Mouse (Mus musculus): ENCODE measurements at regions not wholly inside any gene's neighbourhood (a gene's known extent, or its start where the extent isn't known, plus 50 kb on each side); places are given as distances from the start of the nearest gene placed in this dataset.

GRCm38 (mm10) chr11:110716369-110716768 is 251.5 kb upstream of the Kcnj16 start:
- no peak for DNase-seq

- DNase-seq, result no peak
These were observed 245.1 kb upstream of the Kcnj16 start for GRCm38 (mm10) chr11:110722701-110723100.

DNA sequence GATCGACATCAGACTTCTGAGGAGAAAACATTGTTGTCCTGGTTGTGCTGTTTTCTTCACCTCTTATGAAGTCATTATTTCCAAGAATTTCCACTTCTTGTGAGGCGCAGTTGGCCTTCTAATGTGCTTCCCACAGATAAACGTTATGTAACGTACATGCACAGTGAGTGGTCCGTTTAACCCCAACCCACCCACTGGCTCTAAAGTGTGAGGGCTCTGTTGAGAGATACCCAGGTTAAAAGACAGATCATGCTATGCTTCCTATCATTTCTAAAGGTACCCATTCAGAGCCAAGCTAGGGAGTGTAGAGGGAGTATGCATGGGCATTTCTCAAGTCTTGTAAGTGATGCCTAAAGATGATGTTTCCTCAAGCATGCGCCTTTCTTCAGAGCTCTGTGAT is 243.9 kb upstream of the Kcnj16 start:
- DNase-seq, result no peak

DNA sequence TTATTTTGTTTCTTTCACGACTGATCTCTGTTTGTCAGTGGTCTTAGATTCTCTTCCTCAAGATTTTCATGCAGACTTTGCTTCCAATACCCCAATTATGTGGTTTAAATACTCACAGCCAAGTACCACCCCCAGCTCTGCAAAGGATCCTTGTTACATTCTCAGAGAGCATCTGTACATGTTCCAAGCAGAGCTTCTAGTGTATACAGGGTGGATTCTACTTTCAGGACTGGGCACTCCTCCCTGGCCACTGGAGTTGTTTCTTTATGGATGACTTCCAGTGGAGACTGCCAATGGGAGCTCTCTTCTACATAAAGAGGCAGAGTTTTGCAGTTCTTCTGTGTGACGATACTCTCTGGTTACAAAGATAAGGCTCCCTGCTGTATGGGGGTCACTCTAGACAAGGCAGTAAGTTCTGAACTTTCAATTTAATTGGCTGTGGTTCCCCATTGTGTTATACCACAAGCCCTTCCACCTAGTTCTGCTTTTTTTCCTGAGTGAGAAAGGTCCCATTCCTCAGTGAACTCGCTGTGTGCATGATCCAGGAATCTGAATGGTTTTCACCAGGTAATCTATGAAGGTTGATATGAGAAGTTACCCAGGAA is 240.4 kb upstream of the Kcnj16 start:
- DNase-seq, result no peak

GRCm38 (mm10) chr11:110731510-110731909 is 236.3 kb upstream of the Kcnj16 start:
- DNase-seq, result no peak

DNA sequence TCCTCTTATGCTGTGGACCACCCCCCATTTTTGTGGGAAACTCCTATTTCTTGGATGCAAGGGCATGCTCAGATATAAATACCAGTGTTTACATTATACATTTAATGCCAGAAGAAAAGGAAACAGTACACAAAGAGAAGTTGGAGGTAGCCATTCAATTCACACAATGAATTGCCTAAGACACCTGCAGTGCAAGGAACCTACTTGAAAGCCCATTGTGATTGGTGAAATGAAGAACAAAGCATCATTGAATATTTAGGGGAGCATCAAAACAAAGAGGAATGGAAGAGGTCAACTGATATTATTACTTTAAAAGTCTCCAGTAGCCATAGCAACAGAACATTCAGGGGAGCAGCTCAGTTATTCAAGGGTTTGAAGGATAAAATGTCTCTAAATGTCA is 193.7 kb upstream of the Kcnj16 start:
- no peak for DNase-seq

GRCm38 (mm10) chr11:110781492-110782276 is 186.1 kb upstream of the Kcnj16 start:
- no peak for DNase-seq

GRCm38 (mm10) chr11:110789537-110789936 is 178.3 kb upstream of the Kcnj16 start:
- DNase-seq, result peak; percentile 40

GRCm38 (mm10) chr11:110799887-110800578 is 167.8 kb upstream of the Kcnj16 start:
- DNase-seq, result no peak

GRCm38 (mm10) chr11:110802013-110802412 is 165.8 kb upstream of the Kcnj16 start:
- DNase-seq, result no peak

DNA sequence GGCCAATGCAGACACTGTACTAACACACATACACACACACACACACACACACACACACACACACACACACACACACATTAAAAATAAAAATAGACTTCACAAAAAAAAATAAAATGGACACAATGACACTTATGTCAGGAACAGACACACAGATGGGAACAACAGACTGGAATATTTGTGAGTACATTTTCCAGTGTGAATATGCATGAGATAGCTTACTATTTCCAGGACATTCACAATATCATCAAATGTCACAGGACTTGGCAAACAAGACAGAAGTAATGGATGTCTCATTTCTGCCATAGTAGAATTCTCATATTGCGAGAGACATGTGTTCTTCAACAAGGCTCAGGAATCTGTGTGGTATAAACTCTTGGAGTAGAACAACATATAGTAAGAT is 163.8 kb upstream of the Kcnj16 start:
- no peak for DNase-seq

DNA sequence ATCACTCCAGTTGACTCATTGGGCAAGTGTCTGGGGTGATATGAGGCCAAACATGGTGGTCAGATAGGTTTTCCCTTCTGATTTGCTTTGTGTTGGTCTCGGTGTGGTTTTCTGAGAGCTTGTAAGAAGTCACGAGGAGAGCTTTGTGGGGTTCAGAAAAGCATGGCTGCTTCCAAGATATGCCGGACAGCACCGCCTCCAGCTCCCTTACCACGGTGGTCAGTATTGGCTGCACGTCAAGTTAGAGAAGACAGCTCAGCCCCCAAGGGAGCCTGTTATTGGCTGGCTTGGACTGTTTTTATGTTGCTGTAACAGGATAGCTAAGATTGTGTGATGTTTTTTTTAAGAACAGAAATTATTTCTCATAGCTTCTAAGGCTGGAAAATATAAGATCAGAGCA is 154.7 kb upstream of the Kcnj16 start:
- no peak for DNase-seq

DNA sequence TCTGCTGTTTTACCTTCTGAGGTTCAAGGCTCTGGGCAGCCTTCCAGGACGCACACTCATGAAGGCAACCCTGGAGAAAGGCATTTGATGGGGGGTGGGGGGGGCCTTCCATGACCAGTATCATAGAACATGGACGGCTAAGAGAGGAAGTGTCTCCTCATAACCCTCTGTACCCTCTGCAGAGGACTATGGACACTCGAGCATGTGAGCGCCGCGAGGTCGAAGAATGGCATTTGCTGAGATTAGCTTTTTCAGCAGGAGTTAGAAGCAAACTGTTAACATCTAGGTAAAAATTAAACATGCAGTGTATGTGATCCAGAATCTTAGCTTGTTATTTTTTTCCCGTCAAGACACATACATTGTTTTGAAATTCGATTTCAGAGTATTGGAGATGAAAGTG is 153.1 kb upstream of the Kcnj16 start:
- DNase-seq, result no peak

GRCm38 (mm10) chr11:110815206-110815605 is 152.6 kb upstream of the Kcnj16 start:
- peak; percentile 3 for DNase-seq

GRCm38 (mm10) chr11:110828584-110828983 is 139.2 kb upstream of the Kcnj16 start:
- no peak for DNase-seq

- no peak for DNase-seq
These were observed 131.1 kb upstream of the Kcnj16 start for GRCm38 (mm10) chr11:110836688-110837087.

DNA sequence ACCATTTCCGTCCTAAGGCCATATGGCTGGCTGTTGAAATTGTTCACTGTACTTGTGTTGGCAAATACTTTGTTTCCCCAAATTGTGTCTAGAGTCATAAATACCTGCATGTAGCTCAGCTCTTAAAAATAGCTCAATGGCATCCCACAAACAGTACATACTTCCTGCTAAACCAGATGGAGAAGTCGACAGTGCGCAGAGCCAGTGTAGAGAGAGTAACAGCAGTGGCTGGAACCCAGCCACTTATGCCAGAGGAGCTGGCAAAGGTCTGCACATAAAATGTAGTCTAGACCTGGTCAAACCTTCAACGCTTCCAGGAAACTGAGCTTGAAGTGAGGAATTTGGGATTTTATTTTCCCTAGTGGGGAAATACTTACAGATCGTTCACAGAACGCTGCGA is 128.5 kb upstream of the Kcnj16 start:
- DNase-seq, result no peak

- DNase-seq, result no peak
These were observed 99.5 kb upstream of the Kcnj16 start for GRCm38 (mm10) chr11:110868319-110868718.

DNA sequence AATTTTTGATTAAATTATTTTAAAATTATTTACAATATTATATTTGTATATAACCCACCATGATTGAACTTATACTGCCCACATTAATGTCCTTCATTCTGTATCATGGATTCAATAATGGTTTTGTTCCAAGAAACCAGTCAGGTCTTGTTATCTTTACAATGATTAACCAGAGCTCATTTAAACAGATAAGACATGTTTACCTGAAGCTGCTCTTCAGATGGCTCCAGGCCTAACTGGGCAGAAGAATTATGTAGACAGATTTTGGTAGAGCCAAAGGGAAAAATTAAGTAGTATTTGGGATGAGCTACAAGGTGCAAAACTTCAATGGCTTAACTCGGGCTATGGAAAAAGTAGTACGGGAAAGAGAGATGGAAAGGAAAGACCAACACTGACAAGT is 97.7 kb upstream of the Kcnj16 start:
- no peak for DNase-seq

- peak; percentile 2 for DNase-seq
These were observed 93.2 kb upstream of the Kcnj16 start for GRCm38 (mm10) chr11:110874626-110875025.

DNA sequence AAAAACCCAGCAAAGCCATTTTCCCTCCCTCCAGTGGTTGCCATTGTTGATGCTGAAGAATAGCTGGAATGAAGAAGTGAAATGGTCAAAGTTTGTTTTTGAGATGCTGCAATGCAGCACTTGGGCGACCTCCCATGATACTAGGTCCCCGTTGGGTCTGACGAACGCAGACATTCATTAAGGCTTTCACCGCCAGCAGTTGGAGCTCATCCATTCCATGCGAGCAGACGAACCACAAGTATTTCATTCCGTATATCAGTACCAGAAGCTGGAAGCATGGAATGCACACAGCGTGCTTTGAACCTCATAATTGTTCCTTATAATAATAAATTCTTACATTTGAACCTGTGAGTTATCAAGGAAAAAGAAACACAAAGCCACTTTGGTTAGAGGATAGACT is 86.9 kb upstream of the Kcnj16 start:
- no peak for DNase-seq

DNA sequence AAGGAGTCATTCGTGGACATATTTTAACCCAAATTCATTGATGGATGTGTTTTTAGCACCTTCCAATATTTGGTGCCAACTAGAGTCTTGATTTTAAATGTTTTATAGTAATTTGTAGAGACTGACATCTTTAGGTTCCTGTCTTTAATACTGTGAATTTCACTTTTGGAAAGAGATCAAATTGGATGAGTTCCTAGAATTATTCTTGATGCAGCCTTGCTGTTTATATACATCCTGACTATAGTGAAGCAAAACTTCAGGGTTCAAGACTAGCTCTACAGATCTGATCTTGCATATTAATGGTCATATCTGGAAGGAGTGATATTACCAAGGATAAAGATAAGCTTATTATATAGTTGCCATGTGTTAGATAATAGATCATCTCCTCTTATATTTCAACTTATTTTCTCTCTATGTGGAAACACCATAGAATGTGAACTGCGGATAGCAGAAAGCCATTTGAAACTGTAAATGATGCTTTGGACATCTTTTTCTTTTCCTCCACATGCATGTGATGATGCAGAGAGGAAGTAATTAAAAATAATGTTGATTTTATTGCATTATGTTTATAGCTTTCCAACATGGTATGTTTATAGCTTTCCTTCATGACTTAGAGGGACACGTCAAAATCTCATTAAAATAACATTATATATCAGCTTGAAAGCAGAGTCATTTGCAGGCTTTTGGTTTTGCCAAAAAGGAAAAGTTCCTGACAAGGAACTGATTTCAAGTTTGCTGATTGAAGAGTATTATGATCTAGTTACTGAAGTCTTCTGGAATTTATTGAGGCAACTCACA is 78.3 kb upstream of the Kcnj16 start:
- no peak for DNase-seq

DNA sequence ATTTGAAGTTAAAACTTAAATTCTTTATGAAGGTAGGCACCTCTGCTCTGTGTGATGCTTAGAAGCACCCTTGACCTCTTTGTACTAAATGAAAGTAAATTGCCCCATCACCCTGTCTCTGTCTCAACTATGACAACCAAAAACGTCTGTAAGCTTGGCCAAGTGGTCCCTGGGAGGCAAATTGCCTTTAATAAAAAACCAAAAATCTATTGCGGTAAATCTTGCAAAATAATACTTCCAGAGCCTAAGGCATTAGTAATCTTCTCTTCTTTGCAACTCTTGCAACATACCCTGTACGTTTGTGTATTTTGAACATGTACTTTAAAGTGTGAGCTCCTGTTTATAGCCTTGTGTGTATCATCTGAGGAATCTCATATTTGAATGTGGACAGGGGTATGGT is 77.4 kb upstream of the Kcnj16 start:
- DNase-seq, result no peak

Data from lung, postnatal 10 days (tissue).